Mouse (Mus musculus): ENCODE results near the gene Sap18. TPM values are rescaled to one million over a fixed set of nuclear protein-coding genes. Genes with fewer than 3 reads are reported as not detected.

Gene Sap18
- polyA plus RNA-seq, 1 experiment from 2014 or later: 33.7 TPM

GRCm38 (mm10) chr14:57810886-57811285 lies 12.9 kb downstream of the Sap18 start:
- Histone ChIP-seq H3K9me3 (ENCODE audit: control insufficient read depth, low read length) (no peaks in the 10 kb centered on the region), H3K27me3 (ENCODE audit: control insufficient read depth, insufficient read depth, low read length) (no peaks in the 10 kb centered on the region), H3K4me2 (replicated peaks; ENCODE audit: low read depth, low read length) (no peak overlapping the region), H3K4me1 (replicated peaks; ENCODE audit: control insufficient read depth, insufficient read depth, low read length) (no peaks in the 10 kb centered on the region), H3K36me3 (ENCODE audit: control insufficient read depth, insufficient read depth, low read length) (peaks cover 5% of the 10 kb centered on the region), H3K27ac (ENCODE audit: low read depth, low read length) (no peak overlapping the region), H3K4me3 (ENCODE audit: low read depth, low read length) (no peak overlapping the region), H3K9ac (ENCODE audit: low read depth, low read length) (no peak overlapping the region)
- DNase-seq (ENCODE audit: low spot score): no peak
- 95% methylated on average over 2 of the region's 2 CpGs for WGBS
- ATAC-seq (ENCODE audit: low FRiP score): no peak

GRCm38 (mm10) chr14:57811844-57812243 lies 13.9 kb downstream of the Sap18 start:
- H3K27me3 ChIP-seq (ENCODE audit: control insufficient read depth, insufficient read depth, low read length): no peaks in the 10 kb centered on the region
- no peak for DNase-seq (ENCODE audit: low spot score)
- 96% methylated on average over 5 of the region's 5 CpGs for WGBS
- H3K36me3 ChIP-seq (ENCODE audit: control insufficient read depth, insufficient read depth, low read length): peaks cover 5% of the 10 kb centered on the region
- H3K27ac ChIP-seq (ENCODE audit: low read depth, low read length): no peak overlapping the region
- H3K4me1 ChIP-seq (replicated peaks; ENCODE audit: control insufficient read depth, insufficient read depth, low read length): no peaks in the 10 kb centered on the region
- H3K4me2 ChIP-seq (replicated peaks; ENCODE audit: low read depth, low read length): no peak overlapping the region
- H3K4me3 ChIP-seq (ENCODE audit: low read depth, low read length): no peak overlapping the region
- ATAC-seq (ENCODE audit: low FRiP score): no peak
- no peaks in the 10 kb centered on the region for H3K9me3 ChIP-seq (ENCODE audit: control insufficient read depth, low read length)
- H3K9ac ChIP-seq (ENCODE audit: low read depth, low read length): no peak overlapping the region

DNA sequence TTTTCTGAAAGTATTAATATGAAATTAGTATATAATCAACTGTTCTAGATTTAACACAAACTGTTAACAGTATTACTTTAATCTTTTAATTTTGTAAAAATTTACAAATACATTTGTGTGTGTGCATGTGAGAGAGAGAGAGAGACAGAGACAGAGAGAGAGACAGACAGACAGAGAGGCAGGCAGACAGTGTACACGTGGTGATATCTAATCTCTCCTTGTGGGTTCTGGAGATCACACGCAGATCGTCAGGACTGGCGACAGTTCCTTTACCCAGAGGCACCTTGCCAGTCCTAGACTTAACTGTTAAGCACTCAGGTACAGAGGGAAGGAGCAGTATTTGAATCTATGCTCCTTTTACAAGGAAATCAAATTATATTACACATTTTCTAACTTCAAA lies 22.9 kb downstream of the Sap18 start:
- Histone ChIP-seq H3K27me3 (ENCODE audit: control insufficient read depth, insufficient read depth, low read length) (no peaks in the 10 kb centered on the region), H3K4me2 (replicated peaks; ENCODE audit: low read depth, low read length) (no peak overlapping the region), H3K27ac (ENCODE audit: low read depth, low read length) (no peak overlapping the region), H3K9me3 (ENCODE audit: control insufficient read depth, low read length) (no peaks in the 10 kb centered on the region), H3K9ac (ENCODE audit: low read depth, low read length) (no peak overlapping the region), H3K36me3 (ENCODE audit: control insufficient read depth, insufficient read depth, low read length) (peaks cover 3% of the 10 kb centered on the region; the same call in 1 of the 2 replicates), H3K4me1 (replicated peaks; ENCODE audit: control insufficient read depth, insufficient read depth, low read length) (no peaks in the 10 kb centered on the region), H3K4me3 (ENCODE audit: low read depth, low read length) (no peak overlapping the region)
- ATAC-seq (ENCODE audit: low FRiP score) (no peak), DNase-seq (ENCODE audit: low spot score) (no peak)
- 91% methylated on average over 4 of the region's 4 CpGs for WGBS

DNA sequence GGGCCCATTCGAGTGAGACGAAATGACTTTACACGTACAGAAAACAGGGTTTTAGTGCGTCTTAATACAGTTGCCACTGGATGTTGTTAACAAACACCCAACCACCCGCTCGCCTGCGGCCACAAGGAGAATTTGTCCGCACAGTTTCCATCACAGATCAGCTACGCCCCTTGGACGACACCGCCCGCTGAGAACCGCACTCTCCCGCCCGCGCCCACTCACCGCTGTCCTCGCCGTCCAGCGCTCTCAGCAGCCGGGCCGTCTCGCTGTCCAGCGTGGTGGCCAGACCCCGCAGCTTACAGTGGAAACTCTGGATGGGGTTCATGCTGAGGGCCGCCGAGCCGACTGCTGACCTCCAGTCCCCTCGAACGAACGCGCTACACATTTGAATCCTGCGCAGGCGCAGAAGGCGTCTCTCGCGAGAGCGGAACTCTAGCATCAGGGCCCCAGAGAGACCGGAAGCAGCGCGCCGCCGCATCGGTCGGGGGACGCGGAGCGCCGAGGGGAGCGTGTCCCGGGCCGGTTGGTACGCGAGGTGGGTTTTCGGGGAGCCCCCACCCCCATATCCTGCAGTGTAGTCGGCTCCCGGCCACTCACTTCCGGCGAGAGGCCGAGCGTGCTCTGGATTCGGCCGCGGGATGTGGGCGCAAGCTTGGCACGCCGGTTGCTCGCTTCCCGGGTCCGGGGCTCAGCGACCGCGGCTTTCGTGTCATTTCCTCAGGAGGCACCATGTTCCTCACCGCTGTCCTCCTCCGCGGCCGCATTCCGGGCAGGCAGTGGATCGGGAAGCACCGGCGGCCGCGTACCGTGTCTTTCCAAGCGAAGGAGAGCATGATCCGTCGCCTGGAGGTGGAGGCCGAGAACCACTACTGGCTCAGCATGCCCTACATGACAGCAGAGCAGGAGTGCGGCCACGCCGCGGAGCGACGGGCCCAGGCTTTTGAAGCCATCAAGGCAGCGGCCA lies 28.1 kb downstream of the Sap18 start, which contains the start of the genes Ska3 and Mrpl57:
Ska3 (minus strand) TSS at position 398 of the 964 bp plus-strand sequence.
Mrpl57 (plus strand) TSS at position 447 of the 964 bp plus-strand sequence.
- Histone ChIP-seq H3K4me3 (ENCODE audit: low read depth, low read length) (peak within 1 kb of the TSS; percentile 71), H3K4me2 (replicated peaks; ENCODE audit: low read depth, low read length) (peak within 1 kb of the TSS; percentile 74), H3K9me3 (ENCODE audit: control insufficient read depth, low read length) (no peaks in the 10 kb centered on the region), H3K4me1 (replicated peaks; ENCODE audit: control insufficient read depth, insufficient read depth, low read length) (0 out of 2 replicates have a peak, but pooled peaks cover 3% of the 10 kb centered on the region), H3K36me3 (ENCODE audit: control insufficient read depth, insufficient read depth, low read length) (no peaks in the 10 kb centered on the region), H3K27ac (ENCODE audit: low read depth, low read length) (peak within 1 kb of the TSS; percentile 77), H3K9ac (ENCODE audit: low read depth, low read length) (peak within 1 kb of the TSS; percentile 88), H3K27me3 (ENCODE audit: control insufficient read depth, insufficient read depth, low read length) (no peaks in the 10 kb centered on the region)
- under 1% methylated on average over 96 of the region's 96 CpGs for WGBS
- DNase-seq (ENCODE audit: low spot score): peak; percentile 98
- ATAC-seq (ENCODE audit: low FRiP score): peak; percentile 97

DNA sequence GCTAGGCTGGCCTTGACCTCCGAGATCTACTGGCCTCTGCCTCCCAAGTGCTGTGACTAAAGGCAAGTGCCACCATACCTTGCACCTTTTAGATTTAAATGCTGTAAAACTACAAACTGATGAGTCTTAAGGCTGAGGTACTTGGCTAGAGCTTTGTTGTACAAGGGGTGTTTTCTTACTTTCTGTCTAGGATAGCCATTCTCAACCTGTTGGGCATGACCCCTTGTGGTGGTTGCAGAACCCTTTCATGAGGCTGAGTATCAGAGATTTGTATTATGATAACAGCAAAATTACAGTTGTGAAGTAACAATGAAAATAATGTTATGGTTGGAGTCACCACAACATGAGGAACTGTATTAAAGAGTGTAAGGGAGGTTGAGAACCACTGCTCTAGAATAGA lies 29.3 kb downstream of the Sap18 start:
- ATAC-seq (ENCODE audit: low FRiP score): no peak
- no peaks in the 10 kb centered on the region for H3K27me3 ChIP-seq (ENCODE audit: control insufficient read depth, insufficient read depth, low read length)
- WGBS: 79% methylated on average over 1 of the region's 1 CpGs
- DNase-seq (ENCODE audit: low spot score): no peak
- peak overlapping the region; percentile 71 for H3K4me3 ChIP-seq (ENCODE audit: low read depth, low read length)
- peak overlapping the region; percentile 74 for H3K4me2 ChIP-seq (replicated peaks; ENCODE audit: low read depth, low read length)
- no peaks in the 10 kb centered on the region for H3K36me3 ChIP-seq (ENCODE audit: control insufficient read depth, insufficient read depth, low read length)
- no peak overlapping the region for H3K27ac ChIP-seq (ENCODE audit: low read depth, low read length)
- H3K9me3 ChIP-seq (ENCODE audit: control insufficient read depth, low read length): no peaks in the 10 kb centered on the region
- H3K9ac ChIP-seq (ENCODE audit: low read depth, low read length): peak overlapping the region; percentile 88
- 0 out of 2 replicates have a peak, but pooled peaks cover 3% of the 10 kb centered on the region for H3K4me1 ChIP-seq (replicated peaks; ENCODE audit: control insufficient read depth, insufficient read depth, low read length)

GRCm38 (mm10) chr14:57833526-57833925 lies 35.5 kb downstream of the Sap18 start:
- Histone ChIP-seq H3K4me1 (replicated peaks; ENCODE audit: control insufficient read depth, insufficient read depth, low read length) (no peaks in the 10 kb centered on the region), H3K9me3 (ENCODE audit: control insufficient read depth, low read length) (no peaks in the 10 kb centered on the region), H3K4me2 (replicated peaks; ENCODE audit: low read depth, low read length) (no peak overlapping the region), H3K9ac (ENCODE audit: low read depth, low read length) (no peak overlapping the region), H3K36me3 (ENCODE audit: control insufficient read depth, insufficient read depth, low read length) (0 out of 2 replicates have a peak, but pooled peaks cover 2% of the 10 kb centered on the region), H3K4me3 (ENCODE audit: low read depth, low read length) (no peak overlapping the region), H3K27ac (ENCODE audit: low read depth, low read length) (0 out of 2 replicates have a peak overlapping the region, but pooled peaks have one; percentile 5), H3K27me3 (ENCODE audit: control insufficient read depth, insufficient read depth, low read length) (no peaks in the 10 kb centered on the region)
- ATAC-seq (ENCODE audit: low FRiP score) (no peak), DNase-seq (ENCODE audit: low spot score) (no peak)
- 95% methylated on average over 2 of the region's 2 CpGs for WGBS

- no peak overlapping the region for H3K27ac ChIP-seq (ENCODE audit: low read depth, low read length)
- no peak overlapping the region for H3K9ac ChIP-seq (ENCODE audit: low read depth, low read length)
- H3K4me2 ChIP-seq (replicated peaks; ENCODE audit: low read depth, low read length): no peak overlapping the region
- DNase-seq (ENCODE audit: low spot score) (no peak), ATAC-seq (ENCODE audit: low FRiP score) (no peak)
- no peak overlapping the region for H3K4me3 ChIP-seq (ENCODE audit: low read depth, low read length)
- 0 out of 2 replicates have a peak, but pooled peaks cover 2% of the 10 kb centered on the region for H3K36me3 ChIP-seq (ENCODE audit: control insufficient read depth, insufficient read depth, low read length)
- 95% methylated on average over 10 of the region's 10 CpGs for WGBS
- no peaks in the 10 kb centered on the region for H3K9me3 ChIP-seq (ENCODE audit: control insufficient read depth, low read length)
- no peaks in the 10 kb centered on the region for H3K27me3 ChIP-seq (ENCODE audit: control insufficient read depth, insufficient read depth, low read length)
- no peaks in the 10 kb centered on the region for H3K4me1 ChIP-seq (replicated peaks; ENCODE audit: control insufficient read depth, insufficient read depth, low read length)
Measured at GRCm38 (mm10) chr14:57835157-57835556, 37.2 kb downstream of the Sap18 start.

DNA sequence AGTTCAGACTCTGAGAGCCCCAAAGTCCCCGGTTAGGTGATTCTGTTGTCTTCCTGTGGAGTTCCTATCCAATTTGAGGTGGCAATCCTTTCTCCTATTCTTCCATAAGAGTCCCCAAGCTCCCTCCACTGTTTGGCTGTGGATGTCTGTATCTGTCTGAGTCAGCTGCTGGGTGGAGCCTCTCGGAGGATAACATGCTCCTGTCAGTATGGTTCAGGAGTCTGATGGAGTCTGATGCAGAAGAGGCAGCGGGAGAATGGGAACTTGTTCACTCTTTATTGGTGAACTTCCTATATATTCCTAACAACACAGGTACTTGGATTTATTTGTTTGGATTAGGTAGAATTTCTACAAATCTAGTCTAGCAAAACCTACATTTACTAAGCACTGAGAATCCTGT lies 46.6 kb downstream of the Sap18 start:
- H3K4me1 ChIP-seq (replicated peaks; ENCODE audit: control insufficient read depth, insufficient read depth, low read length): no peaks in the 10 kb centered on the region
- ATAC-seq (ENCODE audit: low FRiP score) (no peak), DNase-seq (ENCODE audit: low spot score) (no peak)
- no peak overlapping the region for H3K4me3 ChIP-seq (ENCODE audit: low read depth, low read length)
- 98% methylated on average over 3 of the region's 3 CpGs for WGBS
- no peaks in the 10 kb centered on the region for H3K9me3 ChIP-seq (ENCODE audit: control insufficient read depth, low read length)
- H3K9ac ChIP-seq (ENCODE audit: low read depth, low read length): no peak overlapping the region
- no peaks in the 10 kb centered on the region for H3K27me3 ChIP-seq (ENCODE audit: control insufficient read depth, insufficient read depth, low read length)
- H3K27ac ChIP-seq (ENCODE audit: low read depth, low read length): no peak overlapping the region
- H3K36me3 ChIP-seq (ENCODE audit: control insufficient read depth, insufficient read depth, low read length): no peaks in the 10 kb centered on the region
- no peak overlapping the region for H3K4me2 ChIP-seq (replicated peaks; ENCODE audit: low read depth, low read length)

Measured in hindbrain, embryonic 11.5 days (tissue).